Mouse (Mus musculus): ENCODE measurements around the gene Dnah7b. TPM values are rescaled to one million over a fixed set of nuclear protein-coding genes. Genes with fewer than 3 reads are reported as not detected.
"Not testable (repeated sequence)": the region's sequence is repeated elsewhere in the genome, so short reads cannot be mapped to it uniquely, and the experiment has no call there.

Dnah7b gene
- 0.63 and 0.83 TPM in 2 replicates for polyA plus RNA-seq (2012; ENCODE audit: insufficient read depth, insufficient read length, missing spikeins)

- no peaks in the 10 kb centered on the region for H3K4me1 ChIP-seq (ENCODE audit: control insufficient read depth, insufficient read depth, insufficient read length, low read length)
- H3K27ac ChIP-seq (replicated peaks; ENCODE audit: low read depth, low read length): no peak within 1 kb of the TSS
- H3K4me3 ChIP-seq (ENCODE audit: insufficient read depth, low read depth, low read length): peak within 1 kb of the TSS; percentile 76
Observed at GRCm38 (mm10) chr1:46066015-46066414, at the start of gene Dnah7b. Gene Dnah7b, plus strand, starts transcription at chr1:46066315.

DNA sequence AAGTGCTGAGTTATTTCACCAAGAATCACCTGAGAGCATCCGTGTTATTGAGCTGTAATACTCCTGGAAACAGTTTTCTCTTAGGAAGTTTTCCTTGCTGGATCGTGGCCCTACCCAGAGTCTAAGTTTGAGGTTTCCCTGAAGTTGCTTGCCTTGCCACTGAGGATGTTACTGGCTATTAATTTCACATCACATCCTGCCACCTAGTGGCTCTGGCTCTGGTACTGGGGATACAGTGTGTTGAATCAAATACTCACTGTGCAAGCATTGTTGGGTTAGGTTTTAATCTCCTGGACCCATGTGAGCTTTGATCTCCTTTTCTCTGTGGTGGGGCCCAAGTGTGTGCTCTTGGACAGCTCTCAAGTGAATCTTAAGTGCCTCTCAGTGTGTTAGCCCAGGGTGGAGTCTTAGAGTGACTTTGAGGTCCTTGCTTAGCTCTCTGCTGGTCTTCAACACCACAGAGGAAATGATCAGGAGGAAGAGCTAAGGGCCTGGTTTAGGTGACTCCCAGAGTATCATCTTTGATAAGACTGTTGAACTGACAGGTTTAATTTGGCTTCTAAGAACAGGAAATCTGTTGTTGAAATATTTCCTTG lies 47.6 kb upstream of the Dnah7b start:
- Histone ChIP-seq H3K4me1 (ENCODE audit: control insufficient read depth, insufficient read depth, insufficient read length, low read length) (no peaks in the 10 kb centered on the region), H3K27ac (replicated peaks; ENCODE audit: low read depth, low read length) (no peak overlapping the region), H3K4me3 (ENCODE audit: insufficient read depth, low read depth, low read length) (no peak overlapping the region)

GRCm38 (mm10) chr1:46022262-46022661 lies 43.9 kb upstream of the Dnah7b start:
- Histone ChIP-seq H3K4me1 (ENCODE audit: control insufficient read depth, insufficient read depth, insufficient read length, low read length) (no peaks in the 10 kb centered on the region), H3K27ac (replicated peaks; ENCODE audit: low read depth, low read length) (no peak overlapping the region), H3K4me3 (ENCODE audit: insufficient read depth, low read depth, low read length) (no peak overlapping the region)

- Histone ChIP-seq H3K27ac (replicated peaks; ENCODE audit: low read depth, low read length) (no peak overlapping the region), H3K4me1 (ENCODE audit: control insufficient read depth, insufficient read depth, insufficient read length, low read length) (no peaks in the 10 kb centered on the region), H3K4me3 (ENCODE audit: insufficient read depth, low read depth, low read length) (no peak overlapping the region)
Observed at GRCm38 (mm10) chr1:46031993-46032555, 34.0 kb upstream of the Dnah7b start.

GRCm38 (mm10) chr1:46048188-46048587 lies 17.9 kb upstream of the Dnah7b start:
- H3K4me1 ChIP-seq (ENCODE audit: control insufficient read depth, insufficient read depth, insufficient read length, low read length): no peaks in the 10 kb centered on the region
- H3K27ac ChIP-seq (replicated peaks; ENCODE audit: low read depth, low read length): no peak overlapping the region
- H3K4me3 ChIP-seq (ENCODE audit: insufficient read depth, low read depth, low read length): no peak overlapping the region

GRCm38 (mm10) chr1:46066484-46067251 lies 553 bp downstream of the Dnah7b start:
- H3K4me1 ChIP-seq (ENCODE audit: control insufficient read depth, insufficient read depth, insufficient read length, low read length): no peaks in the 10 kb centered on the region
- peak overlapping the region; percentile 76 for H3K4me3 ChIP-seq (ENCODE audit: insufficient read depth, low read depth, low read length)
- H3K27ac ChIP-seq (replicated peaks; ENCODE audit: low read depth, low read length): no peak overlapping the region

DNA sequence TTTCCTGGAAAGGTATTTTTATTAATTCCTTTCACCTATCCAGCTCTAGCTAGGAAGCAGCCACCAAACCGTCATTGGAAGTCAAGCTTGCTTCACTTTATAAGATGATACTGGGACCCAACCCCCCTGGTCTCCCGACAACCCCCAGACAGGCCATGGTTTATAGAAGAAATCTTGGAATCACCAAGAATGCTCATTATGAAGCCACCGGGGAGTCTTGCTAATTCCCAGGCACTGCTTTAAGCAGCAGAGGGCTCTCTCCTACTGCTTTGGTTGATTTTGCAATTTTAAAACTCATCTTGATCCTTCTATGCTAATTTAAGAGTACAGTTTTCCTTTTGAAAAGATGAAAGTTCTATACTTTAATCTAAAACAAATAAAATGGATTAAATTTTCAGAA lies 2.7 kb downstream of the Dnah7b start:
- H3K27ac ChIP-seq (replicated peaks; ENCODE audit: low read depth, low read length); H3K4me1 ChIP-seq (ENCODE audit: control insufficient read depth, insufficient read depth, insufficient read length, low read length); H3K4me3 ChIP-seq (ENCODE audit: insufficient read depth, low read depth, low read length): not testable (repeated sequence)

DNA sequence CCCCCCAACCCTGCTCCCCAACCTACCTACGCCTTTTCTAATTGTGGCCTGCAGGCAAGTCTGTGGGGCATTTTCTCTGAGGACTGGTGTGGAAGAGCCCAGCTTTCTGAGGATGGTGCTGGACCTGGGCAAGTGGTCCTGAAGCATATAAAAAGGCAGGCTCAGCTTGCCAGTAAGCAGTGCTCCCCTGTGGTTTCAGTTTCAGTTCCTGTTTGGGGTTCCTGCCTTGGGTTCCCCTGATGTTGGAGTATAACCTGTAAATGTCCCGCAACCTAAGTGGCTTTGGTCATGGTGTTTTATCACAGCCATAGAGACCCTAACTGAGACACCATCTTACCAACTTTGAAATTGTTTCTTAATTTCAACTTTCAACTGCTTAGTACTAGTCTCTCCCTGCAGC lies 11.8 kb downstream of the Dnah7b start:
- no peaks in the 10 kb centered on the region for H3K4me1 ChIP-seq (ENCODE audit: control insufficient read depth, insufficient read depth, insufficient read length, low read length)
- H3K4me3 ChIP-seq (ENCODE audit: insufficient read depth, low read depth, low read length): no peak overlapping the region
- no peak overlapping the region for H3K27ac ChIP-seq (replicated peaks; ENCODE audit: low read depth, low read length)

DNA sequence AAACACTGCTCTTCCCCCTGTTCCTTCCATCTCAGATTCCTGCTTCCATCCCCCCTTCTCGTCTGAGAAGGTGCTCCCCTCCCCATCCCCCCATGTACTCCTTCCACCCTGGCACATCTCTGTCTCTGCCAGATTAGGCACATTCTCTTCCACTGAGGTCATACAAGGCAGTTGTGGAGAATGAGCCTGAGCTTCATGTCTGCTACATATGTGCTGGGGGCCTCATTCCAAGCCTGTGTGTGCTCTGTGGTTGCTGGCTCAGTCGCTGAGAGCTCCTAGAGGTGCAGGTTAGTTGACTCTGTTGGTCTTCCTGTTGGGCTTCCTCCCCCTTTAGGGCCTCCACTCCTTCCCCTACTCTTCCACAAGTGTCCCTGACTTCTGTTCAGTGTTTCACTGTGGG lies 34.4 kb downstream of the Dnah7b start:
- H3K4me1 ChIP-seq (ENCODE audit: control insufficient read depth, insufficient read depth, insufficient read length, low read length): no peaks in the 10 kb centered on the region
- H3K27ac ChIP-seq (replicated peaks; ENCODE audit: low read depth, low read length): no peak overlapping the region
- no peak overlapping the region for H3K4me3 ChIP-seq (ENCODE audit: insufficient read depth, low read depth, low read length)

DNA sequence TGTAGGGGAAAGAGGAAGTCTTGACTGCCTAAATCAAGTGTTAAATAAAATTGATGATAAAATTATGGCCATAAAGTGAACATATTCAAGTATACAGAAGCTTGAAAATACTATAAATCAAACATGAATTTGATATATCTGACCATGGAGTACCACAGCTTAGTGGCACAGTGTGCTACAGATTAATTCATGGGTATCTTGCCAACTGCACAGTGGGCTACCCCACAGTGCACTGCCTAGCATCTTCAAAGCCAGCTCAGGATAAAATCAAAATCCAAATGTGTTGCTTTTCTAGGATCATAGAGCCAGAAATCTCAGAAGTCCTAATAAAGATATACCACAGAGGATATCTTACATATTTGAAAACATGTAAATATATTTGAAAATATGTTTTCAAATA lies 46.5 kb downstream of the Dnah7b start:
- H3K4me3 ChIP-seq (ENCODE audit: insufficient read depth, low read depth, low read length); H3K4me1 ChIP-seq (ENCODE audit: control insufficient read depth, insufficient read depth, insufficient read length, low read length); H3K27ac ChIP-seq (replicated peaks; ENCODE audit: low read depth, low read length): not testable (repeated sequence)

DNA sequence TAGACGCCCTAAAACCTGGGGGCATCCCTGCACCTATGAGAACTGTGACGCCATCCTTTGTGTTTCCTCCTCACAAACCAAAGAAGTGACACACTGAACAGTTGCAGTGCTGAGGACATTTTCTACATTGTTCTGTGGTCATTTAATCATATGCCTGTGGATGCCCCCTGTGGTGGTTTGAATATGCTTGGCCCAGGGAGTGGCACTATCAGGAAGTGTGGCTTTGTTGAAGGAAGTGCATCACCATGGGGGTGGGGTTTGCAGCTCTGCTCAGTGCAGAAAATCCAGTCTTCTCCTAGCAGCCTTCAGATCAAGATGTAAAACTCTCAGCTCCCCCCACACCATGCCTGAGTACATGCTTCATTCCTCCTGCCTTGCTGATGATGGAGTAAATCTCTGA lies 51.1 kb downstream of the Dnah7b start:
- H3K4me3 ChIP-seq (ENCODE audit: insufficient read depth, low read depth, low read length); H3K4me1 ChIP-seq (ENCODE audit: control insufficient read depth, insufficient read depth, insufficient read length, low read length); H3K27ac ChIP-seq (replicated peaks; ENCODE audit: low read depth, low read length): not testable (repeated sequence)

DNA sequence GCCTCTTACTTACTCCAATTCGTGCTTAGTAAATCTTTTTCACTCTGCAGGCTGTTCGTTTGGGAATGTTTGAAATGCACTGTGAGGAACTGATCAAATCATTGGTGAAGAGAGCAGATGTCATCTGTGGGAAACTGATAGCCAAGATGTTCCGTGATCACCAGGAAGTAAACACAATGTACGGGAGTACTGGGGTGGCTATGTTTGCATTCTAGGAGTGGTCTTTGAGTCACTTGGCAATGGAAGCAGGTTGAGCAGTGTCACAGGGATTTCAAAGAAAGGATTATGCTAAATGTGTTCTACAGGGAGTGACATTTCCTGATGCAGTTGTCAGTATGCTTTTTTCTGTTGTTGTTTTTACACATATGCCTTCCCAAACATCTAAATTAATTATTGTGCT lies 61.9 kb downstream of the Dnah7b start:
- Histone ChIP-seq H3K4me1 (ENCODE audit: control insufficient read depth, insufficient read depth, insufficient read length, low read length) (no peaks in the 10 kb centered on the region), H3K4me3 (ENCODE audit: insufficient read depth, low read depth, low read length) (no peak overlapping the region), H3K27ac (replicated peaks; ENCODE audit: low read depth, low read length) (no peak overlapping the region)

DNA sequence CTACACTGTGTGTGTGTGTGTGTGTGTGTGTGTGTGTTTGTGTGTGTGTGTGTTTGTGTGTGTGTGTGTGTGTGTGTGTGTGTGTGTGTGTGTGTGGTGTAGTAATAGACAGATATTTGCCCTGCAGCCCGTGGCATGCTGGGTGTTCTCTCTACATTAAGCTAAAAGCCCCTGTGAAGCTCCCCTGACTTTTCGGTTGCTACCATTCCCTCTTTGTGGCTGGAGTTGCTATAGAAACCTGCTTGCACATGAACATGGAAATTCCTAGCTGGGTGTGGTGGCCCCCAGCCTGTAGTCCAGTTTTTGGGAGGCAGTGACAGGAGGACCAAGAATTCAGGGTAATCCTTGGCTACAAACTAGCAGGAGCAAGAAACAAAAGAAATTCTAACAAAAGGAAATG lies 130.7 kb downstream of the Dnah7b start:
- H3K4me3 ChIP-seq (ENCODE audit: insufficient read depth, low read depth, low read length); H3K4me1 ChIP-seq (ENCODE audit: control insufficient read depth, insufficient read depth, insufficient read length, low read length); H3K27ac ChIP-seq (replicated peaks; ENCODE audit: low read depth, low read length): not testable (repeated sequence)

DNA sequence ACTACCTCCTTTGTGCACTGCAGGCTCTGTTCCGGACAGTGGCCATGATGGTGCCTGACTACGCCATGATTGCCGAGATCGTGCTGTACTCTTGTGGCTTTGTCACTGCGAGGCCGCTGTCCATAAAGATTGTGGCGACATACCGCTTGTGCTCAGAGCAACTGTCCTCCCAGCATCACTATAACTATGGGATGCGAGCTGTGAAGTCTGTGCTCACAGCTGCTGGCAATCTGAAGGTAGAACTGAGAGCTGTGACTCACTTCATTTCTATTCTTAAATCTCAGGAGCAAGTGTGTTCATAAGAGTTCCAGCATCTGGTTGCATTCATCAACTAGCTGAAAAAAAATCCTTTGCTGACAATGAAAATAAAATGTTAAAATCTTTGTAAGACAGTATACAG lies 135.1 kb downstream of the Dnah7b start:
- H3K4me3 ChIP-seq (ENCODE audit: insufficient read depth, low read depth, low read length); H3K27ac ChIP-seq (replicated peaks; ENCODE audit: low read depth, low read length); H3K4me1 ChIP-seq (ENCODE audit: control insufficient read depth, insufficient read depth, insufficient read length, low read length): not testable (repeated sequence)

DNA sequence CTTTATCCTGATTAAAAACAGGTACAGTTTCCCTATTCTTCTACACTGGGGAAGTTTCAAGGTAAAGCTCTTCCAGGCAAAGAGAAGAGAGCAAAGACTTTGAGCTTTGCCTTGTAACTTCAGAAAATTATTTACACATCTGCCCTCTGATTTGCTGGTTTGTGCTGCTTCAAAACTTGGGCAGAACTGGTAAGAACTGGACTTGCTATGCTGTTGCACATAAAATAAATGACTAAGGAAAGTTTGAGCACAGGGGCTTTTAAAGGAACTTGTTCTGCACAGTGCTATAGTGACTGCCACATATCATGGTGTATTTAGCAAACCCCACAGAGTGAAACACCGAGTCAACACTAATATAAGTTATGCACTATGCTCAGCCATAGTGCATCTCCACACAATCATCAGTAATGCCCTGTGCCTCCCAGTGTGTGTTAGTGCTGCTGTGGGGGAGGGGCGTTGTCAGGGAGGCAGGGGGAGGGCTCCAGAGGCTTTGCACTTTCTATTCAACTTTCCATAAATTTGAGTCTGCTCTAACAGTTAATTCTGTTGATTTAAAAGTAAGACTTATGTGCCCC lies 144.0 kb downstream of the Dnah7b start:
- not testable (repeated sequence) for H3K4me1 ChIP-seq (ENCODE audit: control insufficient read depth, insufficient read depth, insufficient read length, low read length); H3K27ac ChIP-seq (replicated peaks; ENCODE audit: low read depth, low read length); H3K4me3 ChIP-seq (ENCODE audit: insufficient read depth, low read depth, low read length)

DNA sequence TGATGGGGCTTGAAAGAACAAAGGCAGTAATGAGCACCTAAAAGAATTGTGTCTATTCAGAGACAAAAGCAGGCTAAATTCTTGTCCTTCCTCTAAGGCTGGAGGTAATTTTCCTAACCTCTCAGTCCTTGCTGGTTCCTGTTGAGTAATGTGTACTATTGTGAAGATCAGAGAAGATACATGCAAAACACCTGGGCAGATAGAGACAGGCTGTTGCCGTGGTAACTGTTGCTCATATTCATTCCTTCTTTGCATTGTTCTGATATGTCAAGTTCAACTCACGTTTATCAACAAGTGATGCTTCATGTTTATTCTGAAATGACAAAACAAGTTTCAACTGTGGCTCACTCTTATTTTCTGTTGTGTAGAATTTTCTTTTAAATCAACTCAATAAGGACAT lies 156.6 kb downstream of the Dnah7b start:
- not testable (repeated sequence) for H3K4me1 ChIP-seq (ENCODE audit: control insufficient read depth, insufficient read depth, insufficient read length, low read length)

More for the DNA sequence above, 156.6 kb downstream of the Dnah7b start:
- not testable (repeated sequence) for H3K27ac ChIP-seq (replicated peaks; ENCODE audit: low read depth, low read length); H3K4me3 ChIP-seq (ENCODE audit: insufficient read depth, low read depth, low read length)

All from brown adipose tissue, adult 24 weeks (tissue).